Mouse (Mus musculus) heart, embryonic 16.5 days (tissue): ENCODE results near the gene Sgtb. TPM values are rescaled to one million over a fixed set of nuclear protein-coding genes. Genes with fewer than 3 reads are reported as not detected.

ENCODE experiments used
- ATAC-seq: fragments of 200-750 bp; cut with Nextera tagmentation; replicated peaks from 2 replicates; pipeline ENCODE4 v1.8.0; 2017; ENCODE audit warnings: moderate number of reproducible peaks; ENCODE audit not compliant: insufficient read depth, low FRiP score; ENCODE audit errors: extremely low read depth
- H3K27ac ChIP-seq: fragments of 300-500 bp; sonication (generic); 2 replicates; pipeline ENCODE4 v1.5.1; 2014; ENCODE audit warnings: mild to moderate bottlenecking, low read length, control low read depth, moderate library complexity
- H3K27me3 ChIP-seq: fragments of 300-500 bp; sonication (generic); 2 replicates; pipeline ENCODE4 v1.6.1; 2014; ENCODE audit warnings: low read length, mixed read lengths; ENCODE audit not compliant: control insufficient read depth, insufficient read depth
- H3K36me3 ChIP-seq: fragments of 300-500 bp; sonication (generic); 2 replicates; pipeline ENCODE4 v1.6.1; 2014; ENCODE audit not compliant: control insufficient read depth, insufficient read depth
- H3K4me1 ChIP-seq: fragments of 300-500 bp; sonication (generic); 2 replicates; pipeline ENCODE4 v1.6.1; 2014; ENCODE audit warnings: low read length, mixed read lengths; ENCODE audit not compliant: control insufficient read depth, insufficient read depth
- H3K4me2 ChIP-seq: fragments of 300-500 bp; sonication (generic); 2 replicates; pipeline ENCODE4 v1.6.1; 2014; ENCODE audit warnings: low read depth, mild to moderate bottlenecking, control low read depth, low read length
- H3K4me3 ChIP-seq: fragments of 300-500 bp; sonication (generic); 2 replicates; pipeline ENCODE4 v1.5.1; 2014; ENCODE audit warnings: mild to moderate bottlenecking, control low read depth, low read length
- H3K9ac ChIP-seq: fragments of 300-500 bp; sonication (generic); 2 replicates; pipeline ENCODE4 v1.6.1; 2014; ENCODE audit warnings: low read length, control low read depth
- H3K9me3 ChIP-seq: fragments of 300-500 bp; sonication (generic); replicated peaks from 2 replicates; pipeline ENCODE4 v1.6.1; 2016; ENCODE audit warnings: low read length; ENCODE audit not compliant: control insufficient read depth
- WGBS: fragments of 180-500 bp; shearing (Covaris S2); extraction: QIAGEN DNeasy Blood & Tissue Kit; methylation state at CpG from one replicate; pipeline ENCODE4 v1.1.7; 2014; 5-methylcytosine and 5-hydroxymethylcytosine counted together
- polyA plus RNA-seq: library from polyadenylated mRNA; unstranded; fragments of >200 nt; fragmentation: Nextera tagmentation; extraction: Ambion mirVana; gene quantifications from 2 replicates; pipeline ENCODE4 v1.2.1, GENCODE M21; 2015

The Sgtb gene
- polyA plus RNA-seq, 1 experiment from 2014 or later: 1.8 TPM

GRCm38 (mm10) chr13:104097190-104097589 lies 12.4 kb upstream of the Sgtb start:
- H3K27ac ChIP-seq: peak overlapping the region; percentile 9; the same call in 1 of the 2 replicates
- 45% methylated on average over 7 of the region's 7 CpGs for WGBS
- no peak overlapping the region for H3K4me3 ChIP-seq
- peak overlapping the region; percentile 2; the same call in 1 of the 2 replicates for H3K4me2 ChIP-seq
- H3K27me3 ChIP-seq: no peaks in the 10 kb centered on the region
- no peak for ATAC-seq
- no peak overlapping the region for H3K9ac ChIP-seq
- 0 out of 2 replicates have a peak, but pooled peaks cover 2% of the 10 kb centered on the region for H3K9me3 ChIP-seq
- H3K4me1 ChIP-seq: peaks cover 24% of the 10 kb centered on the region
- H3K36me3 ChIP-seq: no peaks in the 10 kb centered on the region

GRCm38 (mm10) chr13:104100416-104100815 lies 9.1 kb upstream of the Sgtb start:
- Histone ChIP-seq H3K4me1 (peaks cover 19% of the 10 kb centered on the region), H3K27me3 (no peaks in the 10 kb centered on the region), H3K4me3 (no peak overlapping the region), H3K27ac (no peak overlapping the region), H3K36me3 (0 out of 2 replicates have a peak, but pooled peaks cover 2% of the 10 kb centered on the region), H3K4me2 (no peak overlapping the region), H3K9ac (no peak overlapping the region), H3K9me3 (peaks cover 13% of the 10 kb centered on the region)
- no peak for ATAC-seq
- WGBS: 89% methylated on average over 4 of the region's 4 CpGs

DNA sequence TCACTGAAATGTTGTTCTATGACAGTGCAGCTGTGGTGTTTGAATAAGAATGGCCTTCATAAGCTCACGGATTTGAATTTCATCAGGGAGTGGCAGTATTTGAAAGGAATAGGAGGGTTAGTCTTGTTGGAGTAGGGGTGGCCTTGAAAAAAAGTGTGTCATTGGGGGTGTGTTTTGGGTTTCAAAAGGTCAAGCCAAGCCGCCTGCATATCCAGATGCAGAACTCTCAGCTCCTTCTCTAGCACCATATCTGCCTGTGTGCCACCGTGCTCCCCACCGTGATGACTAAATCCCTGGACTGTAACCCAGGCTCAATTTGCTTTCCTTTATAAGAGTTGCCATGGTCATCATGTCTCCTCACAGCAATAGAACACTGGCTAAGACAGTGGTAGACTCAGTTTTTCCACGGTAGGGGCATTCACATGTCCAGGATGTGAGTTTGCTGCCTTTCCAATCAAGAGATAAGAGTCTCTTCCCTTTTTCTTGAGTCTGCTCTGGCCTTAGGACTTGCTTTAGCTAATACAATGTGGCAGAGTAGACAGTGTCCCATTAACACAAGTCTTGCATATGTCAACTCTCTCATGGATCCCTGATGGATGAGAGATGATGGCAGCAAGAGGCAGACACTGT lies 7.8 kb upstream of the Sgtb start:
- Histone ChIP-seq H3K4me3 (no peak overlapping the region), H3K4me2 (no peak overlapping the region), H3K27ac (no peak overlapping the region), H3K9me3 (peaks cover 13% of the 10 kb centered on the region), H3K4me1 (peaks cover 10% of the 10 kb centered on the region; the same call in 1 of the 2 replicates), H3K9ac (no peak overlapping the region), H3K36me3 (0 out of 2 replicates have a peak, but pooled peaks cover 2% of the 10 kb centered on the region), H3K27me3 (no peaks in the 10 kb centered on the region)
- ATAC-seq: no peak
- WGBS: 78% methylated on average over 5 of the region's 5 CpGs

DNA sequence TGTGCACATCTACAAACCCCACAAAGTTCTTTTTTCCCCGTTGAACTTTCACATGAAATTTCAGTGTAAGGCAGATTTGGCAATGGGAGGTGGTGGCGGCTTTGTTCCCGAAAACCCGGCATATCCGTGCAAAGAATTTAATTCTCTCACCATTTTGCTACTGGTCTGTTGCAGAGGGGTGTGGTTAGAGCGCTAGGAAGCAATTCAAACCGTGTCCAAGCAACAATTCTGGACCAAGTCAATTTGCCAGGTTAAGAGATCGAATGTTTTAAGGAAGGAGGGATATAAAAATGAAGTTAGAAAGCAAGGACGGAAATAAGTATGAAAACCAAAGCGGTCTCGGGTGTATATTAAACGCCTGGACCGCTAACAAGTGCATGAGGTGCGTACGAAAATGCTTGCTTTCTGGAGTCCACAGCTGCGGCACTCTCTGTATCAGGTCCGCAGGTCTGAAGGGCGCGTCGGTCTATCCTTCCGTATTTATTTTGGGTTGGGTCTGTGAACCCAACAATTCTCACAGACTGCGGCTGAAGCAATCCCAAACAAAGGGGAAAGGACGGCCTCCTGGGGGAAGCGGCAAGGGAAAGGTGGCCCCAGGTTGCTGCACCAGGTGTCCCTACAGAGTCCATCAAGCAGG lies 772 bp upstream of the Sgtb start:
- Histone ChIP-seq H3K27ac (peak overlapping the region; percentile 82), H3K4me2 (peak overlapping the region; percentile 94), H3K27me3 (peaks cover 2% of the 10 kb centered on the region; the same call in 1 of the 2 replicates), H3K9me3 (peaks cover 10% of the 10 kb centered on the region), H3K4me3 (peak overlapping the region; percentile 87), H3K36me3 (0 out of 2 replicates have a peak, but pooled peaks cover 2% of the 10 kb centered on the region), H3K9ac (peak overlapping the region; percentile 83), H3K4me1 (peaks cover 9% of the 10 kb centered on the region; the same call in 1 of the 2 replicates)
- WGBS: 1% methylated on average over 24 of the region's 24 CpGs
- peak; percentile 14; the same call in 1 of the 2 replicates for ATAC-seq

- H3K4me1 ChIP-seq: peaks cover 9% of the 10 kb centered on the region; the same call in 1 of the 2 replicates
- H3K9me3 ChIP-seq: 0 out of 2 replicates have a peak, but pooled peaks cover 2% of the 10 kb centered on the region
- H3K27me3 ChIP-seq: peaks cover 2% of the 10 kb centered on the region; the same call in 1 of the 2 replicates
- H3K4me2 ChIP-seq: peak overlapping the region; percentile 94
- 2% methylated on average over 35 of the region's 38 CpGs for WGBS
- H3K4me3 ChIP-seq: peak overlapping the region; percentile 87
- H3K9ac ChIP-seq: peak overlapping the region; percentile 76
- ATAC-seq: peak; percentile 65
- H3K36me3 ChIP-seq: no peaks in the 10 kb centered on the region
- peak overlapping the region; percentile 23; the same call in 1 of the 2 replicates for H3K27ac ChIP-seq
Measured at GRCm38 (mm10) chr13:104109816-104110521, 428 bp downstream of the Sgtb start.

DNA sequence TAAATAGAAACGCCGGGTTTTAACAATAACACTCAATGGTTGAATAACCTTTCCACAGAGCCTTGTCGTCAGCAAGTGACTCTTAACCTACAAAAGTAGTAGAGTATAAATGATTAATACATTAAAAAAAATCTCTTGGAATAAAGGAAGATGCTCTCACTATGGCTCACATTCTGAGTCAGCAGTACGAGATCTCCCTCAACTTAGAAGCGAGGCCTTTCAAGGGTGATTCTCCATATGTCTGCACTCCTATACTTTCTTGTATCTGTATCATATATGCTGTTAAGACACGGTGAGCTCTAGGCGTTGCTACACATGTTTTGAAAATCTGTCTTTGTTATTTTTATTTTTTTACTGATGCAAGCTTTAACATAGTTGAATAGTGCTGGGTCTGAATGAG lies 985 bp downstream of the Sgtb start:
- H3K4me1 ChIP-seq: peaks cover 9% of the 10 kb centered on the region; the same call in 1 of the 2 replicates
- H3K27me3 ChIP-seq: peaks cover 2% of the 10 kb centered on the region; the same call in 1 of the 2 replicates
- H3K4me2 ChIP-seq: peak overlapping the region; percentile 94
- H3K4me3 ChIP-seq: peak overlapping the region; percentile 87
- no peak overlapping the region for H3K27ac ChIP-seq
- ATAC-seq: no peak
- WGBS: 54% methylated on average over 7 of the region's 7 CpGs
- peak overlapping the region; percentile 76 for H3K9ac ChIP-seq
- no peaks in the 10 kb centered on the region for H3K36me3 ChIP-seq
- 0 out of 2 replicates have a peak, but pooled peaks cover 2% of the 10 kb centered on the region for H3K9me3 ChIP-seq

DNA sequence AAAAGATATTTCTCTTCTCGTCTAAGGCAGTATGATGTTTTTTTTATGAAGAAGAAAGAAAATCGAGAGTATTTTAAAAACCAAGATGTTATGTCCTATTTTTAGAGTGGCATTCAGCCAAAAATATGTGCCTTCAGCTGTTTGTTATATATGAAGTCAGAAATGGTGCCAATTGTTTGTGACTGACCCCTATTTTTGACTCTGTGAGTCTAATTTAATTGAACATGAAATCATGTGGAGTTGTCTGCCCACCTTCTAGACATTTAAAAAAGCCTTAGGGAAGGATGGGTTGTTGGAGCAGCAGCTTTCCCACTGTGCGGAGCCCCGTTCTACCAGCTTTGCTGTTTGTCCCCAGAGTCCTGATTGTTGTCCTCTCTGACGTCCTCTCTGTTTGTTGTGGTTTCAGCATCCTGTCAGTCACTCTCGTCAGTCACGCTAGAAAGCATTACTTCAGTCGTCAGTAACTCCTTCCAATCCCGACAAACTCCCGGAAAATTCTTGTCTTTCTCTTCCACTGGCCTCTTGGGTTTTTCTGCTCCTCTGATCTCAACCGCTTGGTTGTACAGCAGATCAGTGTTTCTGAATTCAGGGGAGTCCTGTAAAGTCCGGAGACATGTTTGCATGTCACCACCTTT lies 2.8 kb downstream of the Sgtb start:
- H3K27me3 ChIP-seq: peaks cover 2% of the 10 kb centered on the region; the same call in 1 of the 2 replicates
- H3K27ac ChIP-seq: no peak overlapping the region
- WGBS: 36% methylated on average over 12 of the region's 12 CpGs
- no peaks in the 10 kb centered on the region for H3K36me3 ChIP-seq
- H3K9me3 ChIP-seq: 0 out of 2 replicates have a peak, but pooled peaks cover 2% of the 10 kb centered on the region
- no peak overlapping the region for H3K9ac ChIP-seq
- peaks cover 9% of the 10 kb centered on the region; the same call in 1 of the 2 replicates for H3K4me1 ChIP-seq
- H3K4me2 ChIP-seq: no peak overlapping the region
- ATAC-seq: no peak
- no peak overlapping the region for H3K4me3 ChIP-seq

DNA sequence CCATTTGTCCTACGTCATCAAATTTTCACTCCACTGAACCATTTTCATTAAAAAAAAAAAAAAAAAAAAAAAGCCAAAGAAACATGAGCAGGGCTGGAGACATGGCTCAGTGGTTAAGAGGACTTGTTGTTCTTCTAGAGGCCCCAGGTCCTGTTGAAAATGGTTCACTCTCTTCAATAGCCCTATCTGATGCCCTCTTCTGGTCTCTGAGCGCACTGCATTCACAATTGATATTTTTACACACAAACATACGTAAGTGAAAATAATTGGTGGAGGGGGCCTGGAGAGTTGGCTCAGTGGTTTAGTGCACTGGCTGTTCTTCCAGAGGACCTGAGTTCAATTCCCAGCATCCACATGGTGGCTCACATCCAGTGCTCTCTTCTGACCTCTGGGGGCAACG lies 4.2 kb downstream of the Sgtb start:
- Histone ChIP-seq H3K9me3 (0 out of 2 replicates have a peak, but pooled peaks cover 2% of the 10 kb centered on the region), H3K9ac (no peak overlapping the region), H3K4me2 (no peak overlapping the region), H3K4me1 (0 out of 2 replicates have a peak, but pooled peaks cover 5% of the 10 kb centered on the region), H3K27ac (no peak overlapping the region), H3K27me3 (peaks cover 2% of the 10 kb centered on the region; the same call in 1 of the 2 replicates), H3K36me3 (no peaks in the 10 kb centered on the region), H3K4me3 (no peak overlapping the region)
- no peak for ATAC-seq
- WGBS: 96% methylated on average over 4 of the region's 4 CpGs
